Mouse (Mus musculus): ENCODE results near the gene Uimc1. TPM values are rescaled to one million over a fixed set of nuclear protein-coding genes. Genes with fewer than 3 reads are reported as not detected.
A peak's percentile ranks its signal among the peaks of the same experiment; 100 is the strongest.
"Not testable (repeated sequence)": the region's sequence is repeated elsewhere in the genome, so short reads cannot be mapped to it uniquely, and the experiment has no call there.

The Uimc1 gene
- polyA plus RNA-seq, 1 experiment: 4.7 TPM

- Histone ChIP-seq H3K4me3 (replicated peaks) (peak within 1 kb of the TSS; percentile 98), H3K36me3 (replicated peaks; ENCODE audit: low read length) (peaks cover 29% of the 10 kb centered on the region), H3K27me3 (replicated peaks) (no peaks in the 10 kb centered on the region), H3K9me3 (no peaks in the 10 kb centered on the region), H3K4me1 (peaks cover 47% of the 10 kb centered on the region)
- no peak for TF ChIP-seq GATA1 (IDR thresholded peaks at IDR 0.05; ENCODE audit: borderline replicate concordance, low read length)
Observed at GRCm38 (mm10) chr13:55105045-55105952, 5.2 kb upstream of the Uimc1 start, which contains the start of gene Zfp346. TSS of gene Zfp346 (plus strand) at chr13:55105311.

- Histone ChIP-seq H3K36me3 (replicated peaks; ENCODE audit: low read length) (peaks cover 15% of the 10 kb centered on the region), H3K4me3 (replicated peaks) (no peak overlapping the region), H3K4me1 (peaks cover 52% of the 10 kb centered on the region), H3K9me3 (no peaks in the 10 kb centered on the region), H3K27me3 (replicated peaks) (no peaks in the 10 kb centered on the region)
- TF ChIP-seq GATA1 (IDR thresholded peaks at IDR 0.05; ENCODE audit: borderline replicate concordance, low read length): no peak
- no peak for TF ChIP-seq FLI1 (IDR thresholded peaks at IDR 0.05; ENCODE audit: low read length)
Observed at GRCm38 (mm10) chr13:55103351-55103750, 3.3 kb upstream of the Uimc1 start.

GRCm38 (mm10) chr13:55102366-55102765 is 2.3 kb upstream of the Uimc1 start:
- no peak for TF ChIP-seq GATA1 (IDR thresholded peaks at IDR 0.05; ENCODE audit: borderline replicate concordance, low read length)
- TF ChIP-seq FLI1 (IDR thresholded peaks at IDR 0.05; ENCODE audit: low read length): no peak
- peaks cover 43% of the 10 kb centered on the region for H3K4me1 ChIP-seq
- H3K27me3 ChIP-seq (replicated peaks): no peaks in the 10 kb centered on the region
- H3K9me3 ChIP-seq: no peaks in the 10 kb centered on the region
- peaks cover 5% of the 10 kb centered on the region for H3K36me3 ChIP-seq (replicated peaks; ENCODE audit: low read length)
- H3K4me3 ChIP-seq (replicated peaks): no peak overlapping the region

- Histone ChIP-seq H3K36me3 (replicated peaks; ENCODE audit: low read length) (no peaks in the 10 kb centered on the region), H3K4me3 (replicated peaks) (no peak overlapping the region), H3K4me1 (peaks cover 35% of the 10 kb centered on the region), H3K27me3 (replicated peaks) (no peaks in the 10 kb centered on the region), H3K9me3 (no peaks in the 10 kb centered on the region)
- no peak for TF ChIP-seq GATA1 (IDR thresholded peaks at IDR 0.05; ENCODE audit: borderline replicate concordance, low read length)
- TF ChIP-seq FLI1 (IDR thresholded peaks at IDR 0.05; ENCODE audit: low read length): no peak
Observed at GRCm38 (mm10) chr13:55101627-55102026, 1.5 kb upstream of the Uimc1 start.

GRCm38 (mm10) chr13:55099066-55099725 is 904 bp downstream of the Uimc1 start:
- no peaks in the 10 kb centered on the region for H3K36me3 ChIP-seq (replicated peaks; ENCODE audit: low read length)
- peaks cover 21% of the 10 kb centered on the region for H3K4me1 ChIP-seq
- H3K27me3 ChIP-seq (replicated peaks): no peaks in the 10 kb centered on the region
- peak overlapping the region; percentile 97 for H3K4me3 ChIP-seq (replicated peaks)
- no peaks in the 10 kb centered on the region for H3K9me3 ChIP-seq
- no peak for TF ChIP-seq GATA1 (IDR thresholded peaks at IDR 0.05; ENCODE audit: borderline replicate concordance, low read length)
- TF ChIP-seq FLI1 (IDR thresholded peaks at IDR 0.05; ENCODE audit: low read length): no peak

GRCm38 (mm10) chr13:55097841-55098240 is 2.3 kb downstream of the Uimc1 start:
- peaks cover 11% of the 10 kb centered on the region for H3K4me1 ChIP-seq
- not testable (repeated sequence) for H3K9me3 ChIP-seq; H3K36me3 ChIP-seq (replicated peaks; ENCODE audit: low read length); H3K27me3 ChIP-seq (replicated peaks); H3K4me3 ChIP-seq (replicated peaks)

- Histone ChIP-seq H3K9me3 (peaks cover 2% of the 10 kb centered on the region; the same call in 1 of the 2 replicates), H3K36me3 (replicated peaks; ENCODE audit: low read length) (peaks cover 49% of the 10 kb centered on the region), H3K4me3 (replicated peaks) (no peak overlapping the region), H3K27me3 (replicated peaks) (no peaks in the 10 kb centered on the region), H3K4me1 (peaks cover 15% of the 10 kb centered on the region; the same call in 1 of the 2 replicates)
- TF ChIP-seq GATA1 (IDR thresholded peaks at IDR 0.05; ENCODE audit: borderline replicate concordance, low read length) (no peak), FLI1 (IDR thresholded peaks at IDR 0.05; ENCODE audit: low read length) (no peak)
Observed at GRCm38 (mm10) chr13:55092588-55092987, 7.5 kb downstream of the Uimc1 start.

- Histone ChIP-seq H3K9me3 (no peaks in the 10 kb centered on the region), H3K27me3 (replicated peaks) (no peaks in the 10 kb centered on the region), H3K36me3 (replicated peaks; ENCODE audit: low read length) (peaks cover 52% of the 10 kb centered on the region), H3K4me1 (peaks cover 8% of the 10 kb centered on the region), H3K4me3 (replicated peaks) (no peak overlapping the region)
- TF ChIP-seq FLI1 (IDR thresholded peaks at IDR 0.05; ENCODE audit: low read length): no peak
- TF ChIP-seq GATA1 (IDR thresholded peaks at IDR 0.05; ENCODE audit: borderline replicate concordance, low read length): no peak
Observed at GRCm38 (mm10) chr13:55075597-55075996, 24.5 kb downstream of the Uimc1 start.

GRCm38 (mm10) chr13:55071322-55071721 is 28.8 kb downstream of the Uimc1 start:
- no peaks in the 10 kb centered on the region for H3K9me3 ChIP-seq
- H3K4me3 ChIP-seq (replicated peaks): no peak overlapping the region
- no peak for TF ChIP-seq FLI1 (IDR thresholded peaks at IDR 0.05; ENCODE audit: low read length)
- TF ChIP-seq GATA1 (IDR thresholded peaks at IDR 0.05; ENCODE audit: borderline replicate concordance, low read length): no peak
- H3K27me3 ChIP-seq (replicated peaks): no peaks in the 10 kb centered on the region
- peaks cover 6% of the 10 kb centered on the region for H3K4me1 ChIP-seq
- peaks cover 47% of the 10 kb centered on the region for H3K36me3 ChIP-seq (replicated peaks; ENCODE audit: low read length)

GRCm38 (mm10) chr13:55069719-55070118 is 30.4 kb downstream of the Uimc1 start:
- Histone ChIP-seq H3K27me3 (replicated peaks) (no peaks in the 10 kb centered on the region), H3K4me3 (replicated peaks) (no peak overlapping the region), H3K4me1 (no peaks in the 10 kb centered on the region), H3K9me3 (no peaks in the 10 kb centered on the region), H3K36me3 (replicated peaks; ENCODE audit: low read length) (peaks cover 42% of the 10 kb centered on the region)
- TF ChIP-seq FLI1 (IDR thresholded peaks at IDR 0.05; ENCODE audit: low read length): no peak
- TF ChIP-seq GATA1 (IDR thresholded peaks at IDR 0.05; ENCODE audit: borderline replicate concordance, low read length): no peak

Measured in megakaryocyte, embryonic 14.5 days (primary cell).